Mouse (Mus musculus) forebrain, embryonic 14.5 days (tissue): Measurements from ENCODE around the gene Tmem267. TPM values are rescaled to one million over a fixed set of nuclear protein-coding genes. Genes with fewer than 3 reads are reported as not detected.

Source experiments
- ATAC-seq: fragments of 200-750 bp; cut with Nextera tagmentation; 2 replicates; pipeline ENCODE4 v1.8.0; 2017; ENCODE audit warnings: mild to moderate bottlenecking, moderate library complexity
- DNase-seq: peaks from one replicate; pipeline ENCODE4 v3.0.0-alpha.2; 2015; ENCODE audit warnings: low spot score
- H3K27ac ChIP-seq: fragments of 300-500 bp; sonication (generic); 2 replicates; pipeline ENCODE4 v1.5.1; 2014; ENCODE audit warnings: low read depth, mild to moderate bottlenecking, control low read depth, low read length, moderate library complexity
- H3K27me3 ChIP-seq: fragments of 300-500 bp; sonication (generic); replicated peaks from 2 replicates; pipeline ENCODE4 v1.6.1; 2014; ENCODE audit warnings: low read length, control low read depth, mixed read lengths; ENCODE audit not compliant: control insufficient read depth, insufficient read depth
- H3K36me3 ChIP-seq: fragments of 300-500 bp; sonication (generic); 2 replicates; pipeline ENCODE4 v1.6.1; 2014; ENCODE audit warnings: low read length, control low read depth; ENCODE audit not compliant: control insufficient read depth, insufficient read depth
- H3K4me1 ChIP-seq: fragments of 300-500 bp; sonication (generic); 2 replicates; pipeline ENCODE4 v1.6.1; 2014; ENCODE audit warnings: antibody characterized with exemption, low read length, control low read depth; ENCODE audit not compliant: control insufficient read depth, insufficient read depth
- H3K4me2 ChIP-seq: fragments of 300-500 bp; sonication (generic); 2 replicates; pipeline ENCODE4 v1.6.1; 2014; ENCODE audit warnings: mild to moderate bottlenecking, control low read depth, low read length
- H3K4me3 ChIP-seq: fragments of 300-500 bp; sonication (generic); 2 replicates; pipeline ENCODE4 v1.5.1; 2014; ENCODE audit warnings: low read depth, low read length, control low read depth
- H3K9ac ChIP-seq: fragments of 300-500 bp; sonication (generic); 2 replicates; pipeline ENCODE4 v1.6.1; 2014; ENCODE audit warnings: mild to moderate bottlenecking, low read length, control low read depth, moderate library complexity
- H3K9me3 ChIP-seq: fragments of 300-500 bp; sonication (generic); replicated peaks from 2 replicates; pipeline ENCODE4 v1.6.1; 2016; ENCODE audit warnings: low read length, control low read depth, mixed read lengths; ENCODE audit not compliant: control insufficient read depth
- WGBS: fragments of 180-500 bp; shearing (Covaris S2); extraction: QIAGEN DNeasy Blood & Tissue Kit; methylation state at CpG from one replicate; pipeline ENCODE4 v1.1.7; 2014; 5-methylcytosine and 5-hydroxymethylcytosine counted together
- polyA plus RNA-seq: library from polyadenylated mRNA; unstranded; fragments of >200 nt; fragmentation: Nextera tagmentation; extraction: Ambion mirVana; gene quantifications from 2 replicates; pipeline ENCODE4 v1.2.1, GENCODE M21; 2014

The Tmem267 gene
- polyA plus RNA-seq, result 1.7 and 4.5 TPM in 2 replicates

GRCm38 (mm10) chr13:119487880-119488580, at the start of gene Tmem267, which contains the start of gene 3110070M22Rik:
Gene Tmem267 (plus strand): TSS chr13:119488039.
Gene 3110070M22Rik (minus strand): TSS chr13:119488383.
- Histone ChIP-seq H3K4me3 (no peak within 1 kb of the TSS), H3K36me3 (peaks cover 32% of the 10 kb centered on the region), H3K27me3 (no peaks in the 10 kb centered on the region), H3K9me3 (peaks cover 4% of the 10 kb centered on the region; the same call in 1 of the 2 replicates), H3K27ac (no peak within 1 kb of the TSS; the same call in 1 of the 2 replicates), H3K9ac (no peak within 1 kb of the TSS; the same call in 1 of the 2 replicates), H3K4me2 (no peak within 1 kb of the TSS), H3K4me1 (no peaks in the 10 kb centered on the region)
- DNase-seq, result peak; percentile 91
- no peak for ATAC-seq
- WGBS, result 61% methylated on average over 87 of the region's 87 CpGs

GRCm38 (mm10) chr13:119442244-119442643, 45.6 kb upstream of the Tmem267 start:
- Histone ChIP-seq H3K4me2 (no peak overlapping the region), H3K27me3 (no peaks in the 10 kb centered on the region), H3K36me3 (peaks cover 57% of the 10 kb centered on the region), H3K4me1 (no peaks in the 10 kb centered on the region), H3K4me3 (no peak overlapping the region), H3K9ac (no peak overlapping the region), H3K9me3 (no peaks in the 10 kb centered on the region), H3K27ac (no peak overlapping the region)
- DNase-seq (no peak), ATAC-seq (no peak)
- whole genome bisulfite sequencing, result 97% methylated on average over 1 of the region's 1 CpGs

GRCm38 (mm10) chr13:119453563-119453962, 34.3 kb upstream of the Tmem267 start:
- no peak overlapping the region for H3K27ac ChIP-seq
- H3K36me3 ChIP-seq, result peaks cover 63% of the 10 kb centered on the region
- ATAC-seq (no peak), DNase-seq (no peak)
- no peak overlapping the region for H3K4me2 ChIP-seq
- H3K9me3 ChIP-seq, result no peaks in the 10 kb centered on the region
- no peaks in the 10 kb centered on the region for H3K4me1 ChIP-seq
- no peak overlapping the region for H3K9ac ChIP-seq
- no peaks in the 10 kb centered on the region for H3K27me3 ChIP-seq
- 94% methylated on average over 4 of the region's 4 CpGs for WGBS
- H3K4me3 ChIP-seq, result no peak overlapping the region

GRCm38 (mm10) chr13:119455082-119455481, 32.8 kb upstream of the Tmem267 start:
- Histone ChIP-seq H3K27ac (no peak overlapping the region), H3K4me1 (no peaks in the 10 kb centered on the region), H3K4me2 (no peak overlapping the region), H3K4me3 (no peak overlapping the region), H3K9ac (no peak overlapping the region), H3K27me3 (no peaks in the 10 kb centered on the region), H3K9me3 (no peaks in the 10 kb centered on the region), H3K36me3 (peaks cover 68% of the 10 kb centered on the region)
- DNase-seq, result no peak
- ATAC-seq, result no peak

- H3K27ac ChIP-seq, result no peak overlapping the region
- H3K4me3 ChIP-seq, result no peak overlapping the region
- no peak overlapping the region for H3K9ac ChIP-seq
- 91% methylated on average over 7 of the region's 7 CpGs for WGBS
- H3K27me3 ChIP-seq, result no peaks in the 10 kb centered on the region
- no peak overlapping the region for H3K4me2 ChIP-seq
- H3K9me3 ChIP-seq, result no peaks in the 10 kb centered on the region
- ATAC-seq, result no peak
- no peaks in the 10 kb centered on the region for H3K4me1 ChIP-seq
- peaks cover 55% of the 10 kb centered on the region for H3K36me3 ChIP-seq
- DNase-seq, result no peak
Observed at GRCm38 (mm10) chr13:119456342-119456741, 31.5 kb upstream of the Tmem267 start.

- peak overlapping the region; percentile 64 for H3K27ac ChIP-seq
- H3K27me3 ChIP-seq, result no peaks in the 10 kb centered on the region
- peak overlapping the region; percentile 67 for H3K4me3 ChIP-seq
- ATAC-seq (peak; percentile 71), DNase-seq (no peak)
- peaks cover 32% of the 10 kb centered on the region for H3K36me3 ChIP-seq
- peaks cover 13% of the 10 kb centered on the region for H3K4me1 ChIP-seq
- peak overlapping the region; percentile 81 for H3K4me2 ChIP-seq
- peak overlapping the region; percentile 77 for H3K9ac ChIP-seq
- WGBS, result 3% methylated on average over 10 of the region's 10 CpGs
- H3K9me3 ChIP-seq, result no peaks in the 10 kb centered on the region
Observed at GRCm38 (mm10) chr13:119461900-119462595, 25.8 kb upstream of the Tmem267 start.

- DNase-seq, result peak; percentile 97
- ATAC-seq, result peak; percentile 98
- H3K4me3 ChIP-seq, result peak within 1 kb of the TSS; percentile 67
- peaks cover 13% of the 10 kb centered on the region for H3K4me1 ChIP-seq
- 3% methylated on average over 57 of the region's 57 CpGs for WGBS
- peak within 1 kb of the TSS; percentile 81 for H3K4me2 ChIP-seq
- H3K27me3 ChIP-seq, result no peaks in the 10 kb centered on the region
- H3K27ac ChIP-seq, result peak within 1 kb of the TSS; percentile 64
- H3K9ac ChIP-seq, result peak within 1 kb of the TSS; percentile 77
- no peaks in the 10 kb centered on the region for H3K9me3 ChIP-seq
- peaks cover 37% of the 10 kb centered on the region for H3K36me3 ChIP-seq
Observed at GRCm38 (mm10) chr13:119462596-119463560, 25.0 kb upstream of the Tmem267 start, which contains the start of gene 4833420G17Rik. Gene 4833420G17Rik (plus strand): TSS chr13:119462768.

- H3K4me1 ChIP-seq, result no peaks in the 10 kb centered on the region
- H3K9ac ChIP-seq, result no peak overlapping the region
- DNase-seq (no peak), ATAC-seq (no peak)
- WGBS, result 87% methylated on average over 9 of the region's 9 CpGs
- no peak overlapping the region for H3K4me3 ChIP-seq
- H3K36me3 ChIP-seq, result peaks cover 87% of the 10 kb centered on the region
- no peaks in the 10 kb centered on the region for H3K9me3 ChIP-seq
- H3K4me2 ChIP-seq, result no peak overlapping the region
- no peak overlapping the region for H3K27ac ChIP-seq
- H3K27me3 ChIP-seq, result no peaks in the 10 kb centered on the region
Observed at GRCm38 (mm10) chr13:119476631-119477030, 11.2 kb upstream of the Tmem267 start.
